Mouse (Mus musculus) bone marrow, adult 2 months (tissue): ENCODE data around the gene Rab6b.

Source experiments
- CTCF ChIP-seq: fragments of 200-500 bp; IDR thresholded peaks from 2 replicates; pipeline ENCODE4 v1.5.1; 2011; ENCODE audit warnings: low read length, control low read depth; ENCODE audit not compliant: control insufficient read depth, insufficient read depth
- POLR2A ChIP-seq: fragments of 200-500 bp; IDR thresholded peaks from 2 replicates; pipeline ENCODE4 v1.6.1; 2011; ENCODE audit warnings: low read depth, mild to moderate bottlenecking, control low read depth, low read length, borderline replicate concordance; ENCODE audit not compliant: control insufficient read depth

DNA sequence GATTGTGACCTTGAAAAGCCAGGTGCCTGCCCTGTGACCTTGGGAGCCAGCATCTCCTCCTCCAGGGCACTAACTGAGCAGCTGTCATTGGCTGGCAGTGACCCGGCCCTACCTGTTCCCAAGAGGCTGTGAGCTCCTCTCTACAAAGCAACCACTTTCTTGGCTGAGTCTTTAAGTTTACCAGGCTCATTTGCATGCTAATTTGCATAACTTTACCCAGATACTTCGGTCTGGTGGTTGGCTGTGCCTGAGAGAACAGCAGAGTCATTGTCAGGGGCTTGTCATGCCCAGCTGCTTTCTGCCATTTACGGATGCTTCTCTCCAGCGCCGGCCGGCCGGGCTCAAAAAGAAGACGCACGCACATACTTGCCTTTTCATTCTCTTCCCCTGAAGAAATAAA is 35.1 kb downstream of the Rab6b start:
- TF ChIP-seq POLR2A, result no peak
- no peak for TF ChIP-seq CTCF
